In genomic region chr17:35046681-35047455, GRCm38 (mm10) we compare ENCODE assay signal across 8 mouse cellular contexts. TPM values are rescaled to one million over a fixed set of nuclear protein-coding genes. Genes with fewer than 3 reads are reported as not detected.
DNase-seq lines count a peak whose midpoint lies in the region; ATAC-seq and TF ChIP-seq lines count a peak whose summit lies in the region.

TSS of gene Msh5 (minus strand) at chr17:35046745.

- TF ChIP-seq EP300 in MEL (IDR thresholded peaks at IDR 0.05; ENCODE audit: low read depth in 1 of 2, low read length in 2 of 2): peak; percentile 47 to 53; a peak in 2 of 4 replicates
- 0 out of 2 replicates have a peak, but pooled peaks have one; percentile 10 for TF ChIP-seq EP300 in lung, postnatal 0 days (IDR thresholded peaks at IDR 0.05)

- peak within 1 kb of the TSS; percentile 98 for H3K27ac ChIP-seq in MEL (ENCODE audit: control insufficient read depth, low read depth, low read length)
- H3K27ac ChIP-seq in cerebellum, adult 2 months (ENCODE audit: insufficient read depth, low read length): no peak within 1 kb of the TSS
- peak within 1 kb of the TSS; percentile 72 for H3K27ac ChIP-seq in forebrain, postnatal 0 days (ENCODE audit: low read depth, low read length)
- peak within 1 kb of the TSS; percentile 96 for H3K27ac ChIP-seq in lung, postnatal 0 days (ENCODE audit: low read length)

- DNase-seq in MEL (ENCODE audit: low read depth, low spot score): peak; percentile 99
- DNase-seq in cerebellum, adult 2 months: peak; percentile 95 to 96
- peak; percentile 96 for DNase-seq in forebrain, postnatal 0 days
- DNase-seq in layer of hippocampus, adult 9-11 months: peak; percentile 97
- peak; percentile 99 for DNase-seq in lung, postnatal 0 days (ENCODE audit: low spot score)
- peak; percentile 96 for DNase-seq in ovary, postnatal 14 days (ENCODE audit: low spot score)
- peak; percentile 98 for DNase-seq in thymus, postnatal 14 days

- no peaks in the 10 kb centered on the region for H3K27me3 ChIP-seq in MEL (ENCODE audit: control insufficient read depth in 1 of 2, insufficient read depth in 2 of 2, low read length in 2 of 2)
- no peaks in the 10 kb centered on the region for H3K27me3 ChIP-seq in cerebellum, adult 2 months (ENCODE audit: control insufficient read depth, insufficient read depth, low read length)
- no peaks in the 10 kb centered on the region for H3K27me3 ChIP-seq in forebrain, postnatal 0 days (ENCODE audit: insufficient read depth, low read length)
- no peaks in the 10 kb centered on the region for H3K27me3 ChIP-seq in lung, postnatal 0 days (replicated peaks; ENCODE audit: insufficient read depth, low read length)

- H3K4me1 ChIP-seq in MEL (ENCODE audit: control insufficient read depth in 1 of 2, insufficient read depth in 2 of 2, low read length in 2 of 2): peaks cover 7 to 39% of the 10 kb centered on the region in 2 experiments
- peaks cover 4% of the 10 kb centered on the region for H3K4me1 ChIP-seq in cerebellum, adult 2 months (ENCODE audit: control insufficient read depth, insufficient read depth, low read length)
- peaks cover 9% of the 10 kb centered on the region; the same call in 1 of the 2 replicates for H3K4me1 ChIP-seq in forebrain, postnatal 0 days (ENCODE audit: insufficient read depth)
- H3K4me1 ChIP-seq in lung, postnatal 0 days (ENCODE audit: insufficient read depth, low read depth, low read length): peaks cover 20% of the 10 kb centered on the region; the same call in 1 of the 2 replicates

- H3K9ac ChIP-seq in MEL (ENCODE audit: control insufficient read depth, low read depth, low read length, poor library complexity, severe bottlenecking): peak within 1 kb of the TSS; percentile 85
- H3K9ac ChIP-seq in forebrain, postnatal 0 days: peak within 1 kb of the TSS; percentile 68
- peak within 1 kb of the TSS; percentile 76 for H3K9ac ChIP-seq in lung, postnatal 0 days (replicated peaks; ENCODE audit: low read depth)

- peaks cover 0 to 28% of the 10 kb centered on the region in 2 experiments; a peak in 2 of 4 replicates for H3K36me3 ChIP-seq in MEL (ENCODE audit: control insufficient read depth in 1 of 2, insufficient read depth in 2 of 2, low read length in 2 of 2)
- no peaks in the 10 kb centered on the region for H3K36me3 ChIP-seq in forebrain, postnatal 0 days (ENCODE audit: insufficient read depth)
- H3K36me3 ChIP-seq in lung, postnatal 0 days (ENCODE audit: insufficient read depth, low read length): no peaks in the 10 kb centered on the region

- ATAC-seq in forebrain, postnatal 0 days: peak; percentile 99
- peak; percentile 80 to 81 for ATAC-seq in hematopoietic stem cell, adult 5-6 weeks (replicated peaks in 1 of 2; ENCODE audit: insufficient read depth in 1 of 2, low FRiP score in 2 of 2, low TSS enrichment in 1 of 2, low read depth in 1 of 2, poor library complexity in 2 of 2, severe bottlenecking in 2 of 2)
- peak; percentile 94 for ATAC-seq in lung, postnatal 0 days

- peak within 1 kb of the TSS; percentile 99 for H3K4me2 ChIP-seq in forebrain, postnatal 0 days (ENCODE audit: low read depth)
- H3K4me2 ChIP-seq in lung, postnatal 0 days (replicated peaks; ENCODE audit: low read depth, low read length): peak within 1 kb of the TSS; percentile 99

- H3K79me2 ChIP-seq in MEL (ENCODE audit: control insufficient read depth, insufficient read depth, low read length, poor library complexity): peaks cover 18% of the 10 kb centered on the region

- TF ChIP-seq RAD21 in MEL (IDR thresholded peaks at IDR 0.05; ENCODE audit: low read depth, low read length): no peak

- WGBS in cerebellum, adult 2 months: 3% methylated on average over 33 of the region's 33 CpGs
- 4% methylated on average over 33 of the region's 33 CpGs for WGBS in forebrain, postnatal 0 days
- WGBS in lung, postnatal 0 days: 2% methylated on average over 33 of the region's 33 CpGs

- TF ChIP-seq CTCF in MEL (IDR thresholded peaks at IDR 0.05 in 2 of 3, conservative IDR thresholded peaks at IDR 0.05 in 1 of 3; ENCODE audit: control insufficient read depth in 1 of 3, insufficient read depth in 1 of 3, low read depth in 2 of 3, low read length in 3 of 3, poor library complexity in 1 of 3, severe bottlenecking in 1 of 3): no peak
- no peak for TF ChIP-seq CTCF in cerebellum, adult 2 months (IDR thresholded peaks at IDR 0.05; ENCODE audit: borderline replicate concordance, insufficient read depth, low read depth, low read length)
- no peak for TF ChIP-seq CTCF in forebrain, postnatal 0 days (IDR thresholded peaks at IDR 0.05; ENCODE audit: low read depth)
- no peak for TF ChIP-seq CTCF in lung, postnatal 0 days (IDR thresholded peaks at IDR 0.05)

- peak in 1 of 2 experiments; percentile 56; a peak in 1 of 4 replicates for TF ChIP-seq POLR2A in MEL (IDR thresholded peaks at IDR 0.05; ENCODE audit: control insufficient read depth in 1 of 2, insufficient read depth in 1 of 2, low read depth in 1 of 2, low read length in 2 of 2, poor library complexity in 1 of 2)
- TF ChIP-seq POLR2A in cerebellum, adult 2 months (IDR thresholded peaks at IDR 0.05; ENCODE audit: borderline replicate concordance, insufficient read depth, low read length): 0 out of 2 replicates have a peak, but pooled peaks have one; percentile 19

- H3K9me3 ChIP-seq in MEL (replicated peaks; ENCODE audit: insufficient read depth, low read length): no peaks in the 10 kb centered on the region
- no peaks in the 10 kb centered on the region for H3K9me3 ChIP-seq in forebrain, postnatal 0 days (ENCODE audit: low read length)
- H3K9me3 ChIP-seq in lung, postnatal 0 days (ENCODE audit: low read length): no peaks in the 10 kb centered on the region

- H3K4me3 ChIP-seq in MEL (ENCODE audit: control insufficient read depth in 1 of 2, insufficient read depth in 1 of 2, low read depth in 2 of 2, low read length in 2 of 2): peak within 1 kb of the TSS; percentile 47 to 53
- peak within 1 kb of the TSS; percentile 62 for H3K4me3 ChIP-seq in cerebellum, adult 2 months (replicated peaks; ENCODE audit: insufficient read depth, low read depth, low read length)
- peak within 1 kb of the TSS; percentile 44 for H3K4me3 ChIP-seq in forebrain, postnatal 0 days (ENCODE audit: low read depth, low read length)
- peak within 1 kb of the TSS; percentile 53 for H3K4me3 ChIP-seq in lung, postnatal 0 days (ENCODE audit: low read depth, low read length)

TF ChIP-seq in MEL, 35 proteins besides CTCF, POLR2A, EP300 and RAD21 (continues in another document):
- peak; percentile 8; the same call in 1 of the 2 replicates for TF ChIP-seq TAL1 (IDR thresholded peaks at IDR 0.05; ENCODE audit: low read length)
- TF ChIP-seq GABPA (IDR thresholded peaks at IDR 0.05; ENCODE audit: low read depth, low read length): no peak
- TF ChIP-seq ZC3H11A (IDR thresholded peaks at IDR 0.05; ENCODE audit: low read depth, low read length): no peak
- peak; percentile 97; the same call in 1 of the 2 replicates for TF ChIP-seq E2F4 (IDR thresholded peaks at IDR 0.05; ENCODE audit: borderline replicate concordance, low read depth, low read length)
- no peak for TF ChIP-seq POLR2AphosphoS2 (IDR thresholded peaks at IDR 0.05; ENCODE audit: low read length)
- no peak for TF ChIP-seq POLR2AphosphoS5 (IDR thresholded peaks at IDR 0.05; ENCODE audit: borderline replicate concordance, low read depth, low read length)
- TF ChIP-seq RCOR1 (IDR thresholded peaks at IDR 0.05; ENCODE audit: low read depth, low read length): peak; percentile 33
- no peak for TF ChIP-seq JUND (IDR thresholded peaks at IDR 0.05; ENCODE audit: low read depth, low read length)
- no peak for TF ChIP-seq BHLHE40 (IDR thresholded peaks at IDR 0.05; ENCODE audit: borderline replicate concordance, low read depth, low read length)
- no peak for TF ChIP-seq KAT2A (conservative IDR thresholded peaks at IDR 0.05; ENCODE audit: low read depth, low read length)
- TF ChIP-seq MAFK (IDR thresholded peaks at IDR 0.05; ENCODE audit: borderline replicate concordance, low read depth, low read length): no peak
- no peak for TF ChIP-seq NELFE (IDR thresholded peaks at IDR 0.05; ENCODE audit: low read depth, low read length)
- TF ChIP-seq MEF2A (IDR thresholded peaks at IDR 0.05; ENCODE audit: extremely low read depth, insufficient replicate concordance, low read depth, low read length, poor library complexity, severe bottlenecking): no peak
- peak; percentile 46; the same call in 1 of the 2 replicates for TF ChIP-seq HCFC1 (IDR thresholded peaks at IDR 0.05; ENCODE audit: low read depth, low read length)
- peak; percentile 35; the same call in 1 of the 2 replicates for TF ChIP-seq ETS1 (IDR thresholded peaks at IDR 0.05; ENCODE audit: low read depth, low read length)
- TF ChIP-seq USF2 (IDR thresholded peaks at IDR 0.05; ENCODE audit: borderline replicate concordance in 1 of 2, insufficient read depth in 1 of 2, low read depth in 1 of 2, low read length in 2 of 2): no peak
- TF ChIP-seq ZMIZ1 (IDR thresholded peaks at IDR 0.05; ENCODE audit: low read depth, low read length): 0 out of 2 replicates have a peak, but pooled peaks have one; percentile 24
- 0 out of 2 replicates have a peak, but pooled peaks have one; percentile 13 for TF ChIP-seq NRF1 (IDR thresholded peaks at IDR 0.05; ENCODE audit: insufficient read depth, low read depth, low read length, poor library complexity, severe bottlenecking)
- TF ChIP-seq UBTF (IDR thresholded peaks at IDR 0.05; ENCODE audit: borderline replicate concordance, insufficient read depth, low read depth, low read length): no peak
- TF ChIP-seq ZNF384 (IDR thresholded peaks at IDR 0.05; ENCODE audit: low read depth, low read length): no peak; the same call in 1 of the 2 replicates
- TF ChIP-seq SMC3 (IDR thresholded peaks at IDR 0.05; ENCODE audit: low read depth, low read length): no peak
- TF ChIP-seq SIN3A (IDR thresholded peaks at IDR 0.05; ENCODE audit: low read length): peak; percentile 64
- TF ChIP-seq ZKSCAN1 (IDR thresholded peaks at IDR 0.05; ENCODE audit: low read depth, low read length): no peak
- no peak for TF ChIP-seq MAZ (IDR thresholded peaks at IDR 0.05; ENCODE audit: low read depth, low read length)
- peak; percentile 34 for TF ChIP-seq MXI1 (IDR thresholded peaks at IDR 0.05; ENCODE audit: low read depth, low read length)
- no peak for TF ChIP-seq MYC (IDR thresholded peaks at IDR 0.05; ENCODE audit: low read depth, low read length)

RNA-seq across cellular contexts. Expression of gene Msh5, which starts in this region (rescaled TPM):
- 17.9 and 26.3 TPM in 2 replicates for total RNA-seq in MEL (2012; rRNA removed)
- polyA plus RNA-seq in MEL (2012; ENCODE audit: insufficient read depth in 1 of 2, insufficient read length in 2 of 2, low read depth in 1 of 2, low replicate concordance in 2 of 2, missing spikeins in 1 of 2): 10 to 100 TPM in 1 of 2 experiments, not detected in 1; 29.0 TPM
- polyA plus RNA-seq in cerebellum, adult 2 months (2012; rRNA removed): 4.3 and 5.5 TPM in 2 replicates
- total RNA-seq in forebrain, postnatal 0 days (2014; rRNA removed): 1.3 and 2.2 TPM in 2 replicates
- polyA plus RNA-seq in forebrain, postnatal 0 days (2015; fragmentation: Nextera tagmentation; extraction: Ambion mirVana): 1.1 and 1.3 TPM in 2 replicates
- 3.7 and 7.9 TPM in 2 replicates for total RNA-seq in hematopoietic stem cell, adult 5-6 weeks (2017)
- 1.8 and 2.4 TPM in 2 replicates for polyA plus RNA-seq in lung, postnatal 0 days (2015; fragmentation: Nextera tagmentation; extraction: Ambion mirVana)
